Mouse (Mus musculus) kidney, postnatal 0 days (tissue): Measurements from ENCODE around the gene Rin3. TPM values are rescaled to one million over a fixed set of nuclear protein-coding genes. Genes with fewer than 3 reads are reported as not detected.

Source experiments
- ATAC-seq: fragments of 200-750 bp; cut with Nextera tagmentation; replicated peaks from 2 replicates; pipeline ENCODE4 v1.8.0; 2017; ENCODE audit warnings: low read depth, moderate number of reproducible peaks, moderate TSS enrichment, moderate library complexity; ENCODE audit not compliant: low FRiP score
- DNase-seq: peaks from one replicate; pipeline ENCODE4 v3.0.0-alpha.2; 2016; ENCODE audit warnings: low spot score
- H3K27ac ChIP-seq: fragments of 300-500 bp; sonication (generic); 2 replicates; pipeline ENCODE4 v1.5.1; 2014; ENCODE audit warnings: mild to moderate bottlenecking
- H3K27me3 ChIP-seq: fragments of 300-500 bp; sonication (generic); 2 replicates; pipeline ENCODE4 v1.6.1; 2014; ENCODE audit warnings: low read length, mixed read lengths; ENCODE audit not compliant: insufficient read depth
- H3K36me3 ChIP-seq: fragments of 300-500 bp; sonication (generic); 2 replicates; pipeline ENCODE4 v1.6.1; 2014; ENCODE audit warnings: low read length, mixed read lengths; ENCODE audit not compliant: insufficient read depth
- H3K4me1 ChIP-seq: fragments of 300-500 bp; sonication (generic); replicated peaks from 2 replicates; pipeline ENCODE4 v1.6.1; 2014; ENCODE audit warnings: antibody characterized with exemption, low read length, mixed read lengths; ENCODE audit not compliant: insufficient read depth
- H3K4me2 ChIP-seq: fragments of 300-500 bp; sonication (generic); 2 replicates; pipeline ENCODE4 v1.6.1; 2014; ENCODE audit warnings: mild to moderate bottlenecking, low read length, moderate library complexity, mixed read lengths
- H3K4me3 ChIP-seq: fragments of 300-500 bp; sonication (generic); replicated peaks from 2 replicates; pipeline ENCODE4 v1.5.1; 2014; ENCODE audit warnings: low read depth, low read length
- H3K9ac ChIP-seq: fragments of 300-500 bp; sonication (generic); 2 replicates; pipeline ENCODE4 v1.6.1; 2014; ENCODE audit warnings: low read depth, low read length
- H3K9me3 ChIP-seq: fragments of 300-500 bp; sonication (generic); replicated peaks from 2 replicates; pipeline ENCODE4 v1.6.1; 2016; ENCODE audit warnings: low read length, inconsistent platforms, mixed read lengths
- CTCF ChIP-seq: IDR thresholded peaks from 2 replicates; pipeline ENCODE4 v1.5.1; 2016; ENCODE audit warnings: antibody characterized with exemption, low read depth, mild to moderate bottlenecking, moderate library complexity
- WGBS: fragments of 180-500 bp; shearing (Covaris S2); extraction: QIAGEN DNeasy Blood & Tissue Kit; methylation state at CpG from one replicate; pipeline ENCODE4 v1.1.7; 2014; 5-methylcytosine and 5-hydroxymethylcytosine counted together
- polyA plus RNA-seq: library from polyadenylated mRNA; unstranded; fragments of >200 nt; fragmentation: Nextera tagmentation; extraction: Ambion mirVana; gene quantifications from 2 replicates; pipeline ENCODE4 v1.2.1, GENCODE M21; 2015

Gene Rin3
- polyA plus RNA-seq, 1 experiment from 2014 or later: 8.8 TPM

DNA sequence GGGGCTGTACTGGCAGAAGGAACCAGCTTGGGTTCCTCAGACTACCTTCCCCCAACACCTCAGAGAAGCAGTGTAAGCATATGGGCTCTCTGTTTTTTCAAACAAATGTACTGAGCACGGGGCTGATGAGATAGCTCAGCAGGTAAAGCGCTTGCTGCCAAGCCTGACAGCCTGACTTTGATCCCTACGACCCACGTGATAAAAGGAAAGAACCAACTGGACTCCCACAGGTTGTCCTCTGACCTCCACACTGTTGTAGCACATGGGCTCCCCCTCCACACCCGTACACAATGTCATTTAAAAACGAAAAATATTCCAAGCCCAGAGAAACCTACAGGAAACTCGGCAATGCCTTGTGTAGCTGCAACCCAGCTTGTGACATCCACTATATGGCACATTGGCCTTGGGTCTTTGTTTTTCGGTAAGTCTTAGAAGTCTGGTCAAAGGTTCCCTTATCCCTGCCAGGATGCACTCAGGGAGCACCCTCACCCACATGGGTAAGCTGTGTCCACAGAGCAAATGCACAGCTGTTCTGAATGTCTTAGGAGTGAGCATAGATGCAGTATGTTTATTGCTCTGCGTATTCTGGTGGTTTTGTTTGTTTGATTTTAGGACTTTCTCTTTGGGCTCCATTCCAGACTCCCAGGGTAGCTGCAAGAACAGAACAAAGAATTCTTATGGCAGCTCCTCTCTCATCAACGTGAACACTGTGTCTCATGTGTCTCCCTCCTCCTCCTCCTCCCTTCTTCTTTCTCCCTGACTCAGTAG, 22.4 kb downstream of the Rin3 start:
- Histone ChIP-seq H3K27me3 (no peaks in the 10 kb centered on the region), H3K4me3 (no peak overlapping the region), H3K4me1 (peaks cover 32% of the 10 kb centered on the region), H3K27ac (no peak overlapping the region), H3K4me2 (no peak overlapping the region), H3K36me3 (no peaks in the 10 kb centered on the region), H3K9me3 (no peaks in the 10 kb centered on the region), H3K9ac (no peak overlapping the region)
- 36% methylated on average over 10 of the region's 10 CpGs for WGBS
- no peak for DNase-seq
- ATAC-seq: peak; percentile 63
- TF ChIP-seq CTCF: no peak

DNA sequence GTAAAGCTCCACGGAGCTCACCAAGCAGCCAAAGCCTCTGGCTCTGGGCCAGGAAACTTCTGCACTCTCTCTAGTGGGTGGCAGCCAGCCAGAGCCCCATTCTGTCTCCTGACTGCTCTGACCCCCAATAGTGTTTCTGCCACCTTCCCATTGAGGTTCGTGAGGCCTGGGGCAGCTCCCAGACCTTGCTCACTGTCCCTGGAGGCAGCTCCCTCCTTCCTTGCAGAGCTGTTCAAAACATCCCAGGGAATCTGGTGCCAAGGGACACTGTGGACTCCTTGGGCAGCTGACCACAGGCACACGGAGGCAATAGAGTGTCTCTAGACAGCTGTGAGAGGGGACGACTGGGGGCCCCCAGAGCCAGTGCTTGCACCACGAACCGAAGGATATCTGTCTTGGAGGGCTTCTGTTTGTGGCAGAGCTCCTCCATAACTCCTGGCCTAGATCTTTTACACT, 25.2 kb downstream of the Rin3 start:
- ATAC-seq (peak; percentile 15; the same call in 1 of the 2 replicates), DNase-seq (no peak)
- peaks cover 21% of the 10 kb centered on the region for H3K4me1 ChIP-seq
- 13% methylated on average over 6 of the region's 6 CpGs for WGBS
- no peaks in the 10 kb centered on the region for H3K9me3 ChIP-seq
- H3K4me2 ChIP-seq: no peak overlapping the region
- no peaks in the 10 kb centered on the region for H3K36me3 ChIP-seq
- peak overlapping the region; percentile 51; the same call in 1 of the 2 replicates for H3K27ac ChIP-seq
- H3K27me3 ChIP-seq: no peaks in the 10 kb centered on the region
- no peak for TF ChIP-seq CTCF
- no peak overlapping the region for H3K4me3 ChIP-seq
- no peak overlapping the region for H3K9ac ChIP-seq

DNA sequence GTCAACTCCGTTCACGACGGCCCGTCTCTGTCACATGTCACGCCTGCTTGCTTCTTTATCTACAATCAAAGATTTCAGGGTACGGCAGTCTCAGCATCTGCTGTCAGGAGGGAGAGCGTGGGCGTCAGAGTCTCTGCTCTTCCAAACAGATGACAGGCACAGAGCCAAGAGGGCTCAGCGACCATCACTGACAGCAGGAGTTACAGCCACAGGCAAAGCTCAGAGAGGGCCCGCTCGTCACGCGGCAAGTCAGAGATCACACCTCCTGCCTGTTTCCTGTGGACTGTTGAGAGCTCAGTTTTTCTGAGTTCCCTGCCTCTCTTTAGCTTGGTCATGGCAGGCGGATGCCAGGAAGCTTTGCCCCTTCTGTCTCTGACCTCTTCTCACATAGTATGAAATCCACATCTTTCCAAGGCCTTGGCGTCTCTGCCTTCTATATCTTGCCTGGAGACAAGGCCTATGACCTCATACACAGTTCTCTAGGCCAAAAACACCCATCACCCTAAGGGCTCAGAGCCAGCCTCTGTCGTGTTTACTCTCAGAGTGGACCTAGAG, 25.7 kb downstream of the Rin3 start:
- no peak for TF ChIP-seq CTCF
- H3K9me3 ChIP-seq: no peaks in the 10 kb centered on the region
- no peak overlapping the region for H3K4me2 ChIP-seq
- ATAC-seq: peak; percentile 50; the same call in 1 of the 2 replicates
- peak overlapping the region; percentile 51; the same call in 1 of the 2 replicates for H3K27ac ChIP-seq
- DNase-seq: peak; percentile 76
- H3K27me3 ChIP-seq: no peaks in the 10 kb centered on the region
- H3K4me1 ChIP-seq: peaks cover 19% of the 10 kb centered on the region
- no peak overlapping the region for H3K9ac ChIP-seq
- WGBS: 22% methylated on average over 16 of the region's 16 CpGs
- no peaks in the 10 kb centered on the region for H3K36me3 ChIP-seq
- no peak overlapping the region for H3K4me3 ChIP-seq

DNA sequence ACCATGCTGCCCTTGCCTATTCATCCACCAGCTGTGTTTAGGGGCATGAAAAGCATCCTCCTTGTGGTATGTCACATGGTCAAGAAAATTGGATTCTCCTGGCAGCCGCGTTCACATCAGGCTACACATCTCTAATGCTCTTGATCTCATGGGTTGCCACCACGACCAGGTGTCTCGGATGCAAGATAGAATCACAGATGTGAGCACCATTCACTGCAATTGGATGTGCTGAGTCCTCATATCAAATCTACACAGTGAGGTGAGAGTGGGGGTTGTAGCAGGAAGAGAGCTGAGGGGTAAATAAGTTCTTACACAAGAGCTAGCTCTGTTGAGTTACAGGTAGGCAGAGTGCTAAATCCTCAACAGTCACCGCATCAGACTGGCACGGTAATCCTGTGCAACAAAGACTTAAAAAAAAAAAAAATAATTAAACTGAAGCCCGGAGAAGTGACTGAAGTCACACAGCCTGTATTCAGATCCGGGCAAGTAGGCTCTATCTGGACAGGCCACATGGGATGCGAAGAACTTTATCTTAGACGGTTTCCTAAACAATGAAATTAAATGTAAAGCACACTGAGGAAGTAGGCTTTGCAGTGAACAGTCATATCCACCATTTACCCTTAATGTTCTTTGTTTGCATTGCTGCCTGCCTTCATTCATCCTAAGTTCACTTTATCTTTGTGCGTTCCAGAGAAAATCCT, 26.4 kb downstream of the Rin3 start:
- 94% methylated on average over 11 of the region's 11 CpGs for WGBS
- H3K27ac ChIP-seq: no peak overlapping the region
- H3K27me3 ChIP-seq: no peaks in the 10 kb centered on the region
- ATAC-seq (no peak), DNase-seq (no peak)
- H3K9ac ChIP-seq: no peak overlapping the region
- H3K4me3 ChIP-seq: no peak overlapping the region
- no peak for TF ChIP-seq CTCF
- H3K36me3 ChIP-seq: no peaks in the 10 kb centered on the region
- H3K4me2 ChIP-seq: no peak overlapping the region
- H3K9me3 ChIP-seq: no peaks in the 10 kb centered on the region
- H3K4me1 ChIP-seq: peaks cover 15% of the 10 kb centered on the region

DNA sequence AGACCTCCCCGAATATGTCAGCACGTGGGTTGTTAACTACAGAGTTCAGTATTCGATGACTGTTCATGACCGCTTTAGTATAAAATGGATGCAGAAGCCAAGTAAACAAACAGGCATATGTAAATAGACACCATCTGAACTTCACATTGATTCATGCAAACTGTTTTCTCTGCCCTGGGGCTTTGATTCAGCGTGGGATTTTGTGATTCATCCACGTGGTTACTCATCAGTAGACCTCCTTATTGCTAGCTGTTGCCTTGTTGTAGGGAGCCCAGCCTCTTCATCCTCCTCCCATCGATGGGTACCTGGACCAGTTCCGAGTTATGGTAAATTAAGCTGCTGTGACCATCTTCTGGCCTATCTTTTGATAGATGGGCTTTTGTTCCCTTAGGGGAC, 26.9 kb downstream of the Rin3 start:
- peaks cover 4% of the 10 kb centered on the region; the same call in 1 of the 2 replicates for H3K36me3 ChIP-seq
- DNase-seq (no peak), ATAC-seq (no peak)
- no peak overlapping the region for H3K4me3 ChIP-seq
- H3K9me3 ChIP-seq: no peaks in the 10 kb centered on the region
- H3K4me1 ChIP-seq: peaks cover 15% of the 10 kb centered on the region
- H3K9ac ChIP-seq: no peak overlapping the region
- H3K27me3 ChIP-seq: no peaks in the 10 kb centered on the region
- TF ChIP-seq CTCF: no peak
- no peak overlapping the region for H3K27ac ChIP-seq
- H3K4me2 ChIP-seq: no peak overlapping the region
- 90% methylated on average over 8 of the region's 8 CpGs for WGBS

DNA sequence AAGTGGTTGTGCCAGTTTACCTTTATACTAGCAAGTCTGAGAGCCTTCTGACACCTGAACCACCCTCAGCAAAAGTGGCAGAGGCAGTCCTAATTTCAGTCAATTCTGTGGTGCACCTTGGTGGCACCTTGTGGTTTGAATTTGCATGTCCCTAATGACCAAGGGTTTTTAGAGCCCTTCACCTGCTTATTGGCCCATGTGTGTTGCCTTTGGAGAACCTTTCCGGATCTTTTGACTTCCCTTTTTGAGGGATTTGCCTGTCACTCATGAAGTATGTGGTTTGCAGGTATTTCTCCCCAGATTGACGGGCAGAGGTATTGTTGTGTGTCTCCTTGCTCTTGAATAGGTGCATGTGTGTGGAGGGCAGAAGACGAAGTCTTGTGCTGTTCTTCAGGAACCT, 27.4 kb downstream of the Rin3 start:
- ATAC-seq: no peak
- H3K27me3 ChIP-seq: no peaks in the 10 kb centered on the region
- H3K9me3 ChIP-seq: no peaks in the 10 kb centered on the region
- H3K4me1 ChIP-seq: peaks cover 15% of the 10 kb centered on the region
- H3K36me3 ChIP-seq: peaks cover 8% of the 10 kb centered on the region; the same call in 1 of the 2 replicates
- no peak for DNase-seq
- H3K9ac ChIP-seq: no peak overlapping the region
- H3K4me2 ChIP-seq: no peak overlapping the region
- no peak overlapping the region for H3K4me3 ChIP-seq
- no peak for TF ChIP-seq CTCF
- no peak overlapping the region for H3K27ac ChIP-seq
- WGBS: 92% methylated on average over 3 of the region's 3 CpGs
